Mouse (Mus musculus) urinary bladder, postnatal 36 days (tissue): ENCODE measurements around the gene Hoxc12.
A peak's percentile ranks its signal among the peaks of the same experiment; 100 is the strongest.

Experiments used
- DNase-seq, 2 experiments: peaks; one replicate each; pipeline ENCODE4 v3.0.0; 2022; ENCODE audit warnings: low spot score in 2 of 2, mixed read lengths in 1 of 2

The Hoxc12 gene

GRCm38 (mm10) chr15:102963671-102964640 lies 27.4 kb downstream of the Hoxc12 start:
- no peak for DNase-seq

- no peak for DNase-seq
Measured at GRCm38 (mm10) chr15:102965003-102965891, 28.7 kb downstream of the Hoxc12 start.

GRCm38 (mm10) chr15:102965892-102966775 lies 29.6 kb downstream of the Hoxc12 start:
- DNase-seq, result peak; percentile 63 to 90

GRCm38 (mm10) chr15:102966776-102967311 lies 30.3 kb downstream of the Hoxc12 start, which contains the start of gene Hoxc10:
TSS of gene Hoxc10 (plus strand) at chr15:102966796.
- DNase-seq, result no peak

GRCm38 (mm10) chr15:102967312-102967510 lies 30.7 kb downstream of the Hoxc12 start, which contains the start of gene Hoxc5:
TSS of gene Hoxc5 (plus strand) at chr15:102967443.
- DNase-seq, result no peak

GRCm38 (mm10) chr15:102967511-102968397 lies 31.2 kb downstream of the Hoxc12 start:
- no peak for DNase-seq

GRCm38 (mm10) chr15:102969296-102969695 lies 32.7 kb downstream of the Hoxc12 start:
- no peak for DNase-seq

GRCm38 (mm10) chr15:102970740-102971139 lies 34.2 kb downstream of the Hoxc12 start:
- no peak for DNase-seq

- DNase-seq, result no peak
Measured at GRCm38 (mm10) chr15:102972254-102972653, 35.7 kb downstream of the Hoxc12 start.

GRCm38 (mm10) chr15:102972753-102973152 lies 36.2 kb downstream of the Hoxc12 start:
- DNase-seq, result no peak

GRCm38 (mm10) chr15:102975034-102975433 lies 38.5 kb downstream of the Hoxc12 start:
- no peak for DNase-seq

- DNase-seq, result no peak
Measured at GRCm38 (mm10) chr15:102975688-102976111, 39.1 kb downstream of the Hoxc12 start.

- DNase-seq, result no peak
Measured at GRCm38 (mm10) chr15:102976171-102976570, 39.6 kb downstream of the Hoxc12 start, which contains the start of gene Hoxc9. TSS of gene Hoxc9 (plus strand) at chr15:102976439.

- no peak for DNase-seq
Measured at GRCm38 (mm10) chr15:102976631-102977422, 40.3 kb downstream of the Hoxc12 start.

GRCm38 (mm10) chr15:102977423-102977974 lies 40.9 kb downstream of the Hoxc12 start:
- DNase-seq, result no peak

GRCm38 (mm10) chr15:102978615-102979515 lies 42.3 kb downstream of the Hoxc12 start:
- DNase-seq, result no peak

GRCm38 (mm10) chr15:102979936-102980335 lies 43.4 kb downstream of the Hoxc12 start:
- no peak for DNase-seq

GRCm38 (mm10) chr15:102980352-102980751 lies 43.8 kb downstream of the Hoxc12 start:
- DNase-seq, result no peak
